Mouse (Mus musculus) right cerebral cortex, postnatal 36 days (tissue): ENCODE data around the gene Dnah1.

ENCODE experiments used
- DNase-seq, 2 experiments: peaks; one replicate each; pipeline ENCODE4 v3.0.0; 2022; ENCODE audit warnings: low spot score in 2 of 2, mixed read lengths in 1 of 2

Dnah1 gene

DNA sequence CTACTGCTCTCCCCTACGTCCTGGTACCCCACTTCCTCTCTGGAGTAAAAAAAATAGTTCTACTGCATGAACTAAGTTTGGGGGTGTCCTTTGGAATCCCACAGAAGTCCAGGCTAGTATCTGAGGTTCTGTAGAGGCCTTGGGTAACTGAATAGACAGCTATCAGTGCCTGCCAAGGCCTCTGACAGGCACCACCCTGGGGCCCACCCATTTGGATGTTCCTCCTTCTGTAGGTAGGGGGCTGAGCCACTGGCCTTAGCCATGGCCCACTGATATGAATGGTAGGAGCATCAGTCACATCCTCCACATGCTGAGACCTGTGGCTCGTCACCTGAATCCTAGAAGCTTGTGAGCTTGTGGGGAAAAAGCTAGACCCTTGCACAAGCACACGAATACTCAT, 5.9 kb downstream of the Dnah1 start:
- DNase-seq = no peak

- no peak for DNase-seq
These were observed 7.1 kb downstream of the Dnah1 start for GRCm38 (mm10) chr14:31316613-31317012.

DNA sequence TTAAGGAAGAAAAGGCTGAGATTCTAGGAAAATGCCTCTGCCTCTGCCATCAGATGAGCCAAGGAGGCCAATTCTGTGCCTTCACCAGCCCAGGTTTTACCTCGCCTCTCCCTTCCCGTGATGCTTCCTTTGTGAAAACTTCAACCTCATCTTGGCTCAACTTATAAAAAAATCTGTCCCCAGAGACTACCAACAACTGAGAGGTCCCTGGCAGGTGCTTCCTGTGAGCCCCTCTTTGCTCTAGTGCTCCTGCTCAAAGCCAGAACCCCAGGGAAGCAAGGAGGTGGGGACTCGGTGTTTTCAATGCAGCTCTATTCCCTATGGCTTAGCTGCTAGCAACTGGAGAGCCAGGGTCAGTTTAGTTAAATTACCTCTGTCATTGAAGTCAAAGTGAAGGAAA, 10.5 kb downstream of the Dnah1 start:
- no peak for DNase-seq

DNA sequence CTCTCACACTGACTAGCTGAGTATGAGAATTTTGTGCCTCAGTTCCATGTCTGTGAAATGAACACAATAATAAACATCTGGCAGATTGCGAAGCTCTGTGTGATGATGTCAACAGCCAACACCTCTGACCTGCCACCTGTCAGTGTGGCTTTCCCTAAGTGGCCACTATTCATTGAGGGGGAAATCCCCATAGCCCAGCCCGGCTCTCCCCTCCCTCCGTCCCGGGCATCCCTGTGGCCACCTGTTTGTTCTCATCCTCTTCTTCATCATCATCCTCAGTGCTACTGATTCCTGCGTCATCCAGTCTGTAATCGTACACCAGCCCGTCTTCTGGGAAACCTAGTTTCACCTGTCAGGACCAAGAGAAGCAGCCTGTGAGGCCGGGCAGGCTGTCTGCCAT, 38.0 kb downstream of the Dnah1 start:
- DNase-seq = no peak

DNA sequence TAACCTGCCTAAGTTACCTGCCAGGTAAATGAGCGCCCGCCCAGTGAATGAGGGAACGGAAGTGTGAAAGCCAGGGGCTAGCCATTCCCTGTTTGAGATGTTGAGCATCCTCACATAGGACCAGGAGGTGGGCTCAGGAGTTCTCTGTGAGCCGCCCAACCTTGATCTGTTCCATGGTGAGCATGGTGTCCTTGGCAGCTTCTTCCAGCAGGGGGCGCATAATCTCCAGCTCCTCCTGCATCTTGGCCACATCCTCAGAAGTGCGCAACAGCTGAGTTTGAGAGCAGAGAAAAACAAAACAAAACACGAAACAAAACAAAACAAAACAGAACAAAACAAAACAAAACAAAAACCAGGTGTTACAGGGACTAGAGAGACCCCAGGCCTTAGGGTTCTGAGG, 51.5 kb downstream of the Dnah1 start:
- DNase-seq = peak; percentile 56 to 64

DNA sequence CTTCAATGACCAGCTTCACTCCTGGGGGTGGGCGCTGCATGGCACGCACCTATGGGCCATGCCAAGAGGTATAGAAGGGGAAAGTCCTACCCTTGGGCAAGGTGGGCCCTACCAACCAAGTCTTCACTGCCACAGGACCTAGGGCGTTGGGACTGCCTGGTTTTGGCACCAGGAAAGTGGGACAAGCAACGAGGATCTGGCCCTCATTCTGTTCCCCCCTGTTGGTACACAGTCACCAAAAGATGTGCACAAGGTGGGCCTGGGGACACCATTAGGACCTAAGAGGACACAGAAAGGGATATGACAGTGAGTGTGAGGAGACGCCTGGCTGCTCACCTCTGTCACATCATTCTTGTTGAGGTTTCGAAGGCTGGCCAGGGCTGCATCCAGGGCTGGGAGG, 52.6 kb downstream of the Dnah1 start:
- no peak for DNase-seq

DNA sequence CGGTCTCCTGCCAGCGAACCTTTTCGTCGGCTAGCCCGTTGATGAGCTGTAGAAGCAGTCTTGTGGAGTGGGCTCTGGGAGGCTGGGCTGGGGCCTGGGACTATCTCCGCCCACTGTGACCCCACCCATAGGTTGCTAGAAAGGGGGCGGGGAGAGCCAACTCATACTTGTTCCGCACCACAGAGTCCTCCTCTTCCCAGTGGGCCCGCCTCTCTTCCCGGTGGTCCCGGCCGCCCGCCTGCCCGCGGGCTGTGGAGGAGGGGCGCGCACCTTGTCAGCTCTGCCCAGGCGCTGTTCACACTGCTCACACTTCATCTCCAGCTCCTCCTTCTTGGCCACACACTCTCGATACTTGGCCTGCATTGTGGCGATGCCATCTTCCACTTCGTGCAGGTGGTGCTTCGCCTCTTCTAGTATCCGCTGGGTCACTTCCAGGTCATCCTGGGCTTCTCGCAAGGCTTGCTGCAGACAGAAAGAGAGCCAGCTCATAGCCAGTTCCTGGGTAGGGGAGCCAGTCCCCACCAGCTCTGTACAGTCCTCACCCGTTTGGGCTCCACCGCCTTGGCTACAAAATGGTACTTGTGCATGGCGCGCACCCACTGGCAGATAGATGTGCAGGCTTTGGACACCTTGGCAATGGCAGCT, 54.1 kb downstream of the Dnah1 start:
- DNase-seq = peak in 1 of 2 experiments; percentile 41

GRCm38 (mm10) chr14:31268301-31269001, 55.2 kb downstream of the Dnah1 start:
- DNase-seq = peak; percentile 70 to 78

- peak in 1 of 2 experiments; percentile 54 for DNase-seq
These were observed 56.0 kb downstream of the Dnah1 start for GRCm38 (mm10) chr14:31267649-31268048.

- no peak for DNase-seq
These were observed 62.8 kb downstream of the Dnah1 start for GRCm38 (mm10) chr14:31260932-31261331.

GRCm38 (mm10) chr14:31260374-31260773, 63.3 kb downstream of the Dnah1 start:
- DNase-seq = no peak

- DNase-seq = no peak
These were observed 65.1 kb downstream of the Dnah1 start for GRCm38 (mm10) chr14:31258476-31259050.

DNA sequence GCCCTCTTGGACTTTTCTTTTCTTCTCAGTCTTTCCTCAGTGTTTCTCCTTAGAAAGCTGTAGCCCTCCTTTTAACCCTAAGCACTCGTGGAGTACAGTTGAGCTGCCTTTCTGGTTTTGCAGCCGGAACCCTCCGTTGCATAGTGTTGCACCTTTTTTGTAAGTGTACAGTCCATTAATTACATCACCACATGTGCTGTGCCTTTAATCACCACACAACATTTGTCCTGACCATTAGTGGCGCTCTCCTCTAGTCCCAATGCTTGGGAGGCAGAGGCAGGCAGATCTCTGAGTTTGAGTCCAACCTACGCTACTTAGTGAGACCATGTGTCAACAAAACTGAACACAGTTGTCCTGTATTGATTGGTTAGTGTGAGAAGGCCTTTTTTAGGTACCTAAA, 71.6 kb downstream of the Dnah1 start:
- DNase-seq = no peak

DNA sequence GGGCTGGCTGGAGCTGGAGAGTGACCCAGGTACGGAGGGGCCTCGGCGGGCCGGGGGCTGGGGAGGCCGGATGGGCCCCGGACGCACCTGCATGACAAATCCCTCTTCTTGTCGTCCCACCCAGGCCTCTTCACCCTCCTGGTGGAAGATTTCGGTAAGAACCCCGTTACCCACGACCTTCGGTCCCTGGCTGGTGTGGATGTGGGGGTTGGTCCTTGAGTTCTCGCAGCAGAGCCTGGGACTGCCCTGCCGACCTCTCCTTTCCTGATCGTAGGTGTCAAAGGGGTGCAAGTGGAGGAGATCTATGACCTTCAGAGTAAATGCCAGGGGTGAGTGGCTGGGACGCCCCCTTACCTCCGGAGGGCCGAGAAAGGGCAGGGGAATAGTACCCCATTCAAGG, 72.1 kb downstream of the Dnah1 start:
- DNase-seq = no peak

DNA sequence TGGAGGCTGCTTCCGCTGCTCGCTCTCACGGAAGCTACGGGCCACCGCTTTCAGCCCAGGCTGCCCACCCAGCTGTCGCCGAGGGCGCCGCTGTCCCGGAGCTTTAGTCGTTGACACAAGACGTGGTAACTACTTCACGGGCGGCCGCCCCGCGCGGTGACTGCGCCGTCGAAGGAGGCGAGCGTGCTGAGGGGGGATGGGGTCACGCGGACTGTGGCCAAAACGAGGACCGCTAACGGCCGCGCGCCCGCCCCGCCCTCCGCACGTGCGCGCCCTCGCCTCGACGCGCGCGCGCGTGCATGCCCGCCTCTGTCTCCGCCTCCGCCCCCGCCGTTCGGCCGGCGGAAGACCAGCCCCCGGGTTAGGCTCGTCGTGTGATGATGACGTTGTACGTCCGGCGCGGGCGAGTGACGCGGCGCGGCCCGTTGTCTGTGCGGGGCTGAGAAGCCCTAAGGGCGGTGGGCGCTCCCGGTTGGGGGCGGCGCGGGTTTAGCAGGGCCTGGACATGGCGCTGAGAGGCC, 72.6 kb downstream of the Dnah1 start, which contains the start of the genes Phf7 and Bap1:
Phf7 (minus strand) TSS at position 234 of the 521 bp plus-strand sequence.
Bap1 (plus strand) TSS at position 367 of the 521 bp plus-strand sequence.
- peak; percentile 91 to 92 for DNase-seq

DNA sequence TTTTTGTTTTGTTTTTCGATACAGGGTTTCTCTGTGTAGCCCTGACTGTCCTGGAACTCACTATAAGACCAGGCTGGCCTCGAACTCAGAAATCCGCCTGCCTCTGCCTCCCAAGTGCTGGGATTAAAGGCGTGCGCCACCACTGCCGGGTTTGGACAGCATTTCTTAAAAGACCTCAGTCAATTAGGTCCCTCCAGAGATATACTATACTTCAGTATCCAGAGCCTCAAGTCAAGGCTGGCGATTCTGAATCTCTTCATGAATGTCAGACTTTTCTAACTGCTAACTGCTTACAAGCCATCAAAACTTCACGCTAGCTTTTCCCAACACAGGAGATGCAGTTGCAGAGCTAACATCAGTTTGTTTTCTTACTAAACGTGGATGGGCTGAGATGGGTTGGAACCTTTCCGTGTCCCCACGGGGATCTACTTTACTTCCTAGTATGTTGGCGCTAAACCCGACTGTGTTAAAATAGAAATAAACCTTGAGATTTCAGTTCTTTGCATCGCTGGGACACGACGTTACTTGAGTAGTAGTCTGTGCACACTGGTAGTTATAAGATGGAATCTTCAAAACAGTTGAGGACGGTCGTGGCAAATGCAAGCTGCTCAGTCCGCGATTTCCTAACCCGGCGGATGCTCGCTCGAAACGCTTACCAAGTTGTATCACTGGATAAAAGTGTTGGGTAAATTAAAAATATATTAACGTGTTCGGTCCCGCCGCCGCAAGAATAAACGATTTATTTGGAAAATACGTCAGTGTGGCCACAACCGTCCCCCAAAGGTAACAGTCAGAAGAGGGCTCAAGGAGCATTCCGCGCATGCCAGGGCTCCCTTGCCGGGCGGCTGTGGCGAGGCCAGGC, 73.2 kb downstream of the Dnah1 start:
- no peak for DNase-seq

- no peak for DNase-seq
These were observed 75.3 kb downstream of the Dnah1 start for GRCm38 (mm10) chr14:31248396-31248795.

- DNase-seq = no peak
These were observed 77.8 kb downstream of the Dnah1 start for GRCm38 (mm10) chr14:31245946-31246345.

GRCm38 (mm10) chr14:31244777-31245176, 78.9 kb downstream of the Dnah1 start:
- no peak for DNase-seq

GRCm38 (mm10) chr14:31240528-31240927, 83.2 kb downstream of the Dnah1 start:
- no peak for DNase-seq

DNA sequence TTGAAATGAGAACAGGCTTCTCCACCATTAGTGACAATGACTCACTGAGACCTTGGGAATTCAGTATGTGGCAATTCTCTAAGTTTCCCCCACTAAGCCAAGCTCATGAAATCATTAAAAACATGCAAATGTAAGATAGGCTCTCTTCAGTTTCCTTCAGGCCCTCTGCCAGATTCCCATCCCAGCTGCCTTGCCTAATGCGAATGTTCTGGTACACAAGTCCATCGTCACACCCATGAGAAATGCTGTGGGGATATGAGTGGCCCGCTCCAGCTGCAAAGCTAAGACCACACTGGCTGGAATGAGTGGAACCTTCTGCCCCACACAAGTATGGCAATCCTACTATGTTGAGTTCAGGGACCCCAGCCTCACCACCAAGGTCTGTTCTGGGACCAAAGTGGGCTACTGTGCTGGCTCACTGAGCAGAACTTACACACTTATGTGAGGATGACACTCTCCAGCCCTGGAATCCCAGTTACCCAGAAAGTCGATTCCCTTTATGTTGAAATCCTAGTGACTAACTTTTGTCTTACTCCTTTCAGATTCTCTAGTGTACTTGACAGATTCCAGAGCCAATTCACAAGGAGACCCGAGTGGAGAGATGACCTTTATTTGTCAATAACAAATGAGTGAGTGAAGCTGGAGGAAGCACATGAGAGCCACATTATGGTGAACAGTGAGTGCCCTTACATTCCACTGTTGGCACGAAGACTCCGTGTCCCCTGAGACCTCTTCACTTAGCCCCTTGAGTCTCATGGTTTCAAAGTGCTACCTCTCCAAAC, 86.4 kb downstream of the Dnah1 start:
- no peak for DNase-seq
